Mouse (Mus musculus) cortical plate, adult 2 months (tissue): ENCODE data around the gene Plgrkt. TPM values are rescaled to one million over a fixed set of nuclear protein-coding genes. Genes with fewer than 3 reads are reported as not detected.
"Not testable (repeated sequence)": the region's sequence is repeated elsewhere in the genome, so short reads cannot be mapped to it uniquely, and the experiment has no call there.

Experiments
- H3K27ac ChIP-seq: fragments of 200-500 bp; 2 replicates; pipeline ENCODE4 v1.5.1; 2012; ENCODE audit warnings: low read length, control low read depth, inconsistent platforms; ENCODE audit not compliant: insufficient read depth
- H3K4me1 ChIP-seq: fragments of 200-500 bp; 2 replicates; pipeline ENCODE4 v1.6.1; 2011; ENCODE audit warnings: low read length; ENCODE audit not compliant: control insufficient read depth, insufficient read depth
- H3K4me3 ChIP-seq: fragments of 200-500 bp; 2 replicates; pipeline ENCODE4 v1.5.1; 2011; ENCODE audit warnings: mild to moderate bottlenecking, low read length, control low read depth; ENCODE audit not compliant: insufficient read depth
- CTCF ChIP-seq: fragments of 200-500 bp; IDR thresholded peaks from 2 replicates; pipeline ENCODE4 v1.5.1; 2011; ENCODE audit warnings: mild to moderate bottlenecking, control low read depth, low read length; ENCODE audit not compliant: insufficient read depth; ENCODE audit errors: extremely low read depth
- POLR2A ChIP-seq: fragments of 200-500 bp; IDR thresholded peaks from 2 replicates; pipeline ENCODE4 v1.6.1; 2011; ENCODE audit warnings: mild to moderate bottlenecking, low read length, control low read depth; ENCODE audit not compliant: insufficient read depth; ENCODE audit errors: extremely low read depth
- polyA plus RNA-seq: library from polyadenylated mRNA; depleted of rRNA; stranded (reverse); fragments of >200 nt; gene quantifications from 2 replicates; pipeline ENCODE4 v1.2.3, GENCODE M21; 2012; rRNA removed

The Plgrkt gene
- 37.8 and 38.2 TPM in 2 replicates for polyA plus RNA-seq

DNA sequence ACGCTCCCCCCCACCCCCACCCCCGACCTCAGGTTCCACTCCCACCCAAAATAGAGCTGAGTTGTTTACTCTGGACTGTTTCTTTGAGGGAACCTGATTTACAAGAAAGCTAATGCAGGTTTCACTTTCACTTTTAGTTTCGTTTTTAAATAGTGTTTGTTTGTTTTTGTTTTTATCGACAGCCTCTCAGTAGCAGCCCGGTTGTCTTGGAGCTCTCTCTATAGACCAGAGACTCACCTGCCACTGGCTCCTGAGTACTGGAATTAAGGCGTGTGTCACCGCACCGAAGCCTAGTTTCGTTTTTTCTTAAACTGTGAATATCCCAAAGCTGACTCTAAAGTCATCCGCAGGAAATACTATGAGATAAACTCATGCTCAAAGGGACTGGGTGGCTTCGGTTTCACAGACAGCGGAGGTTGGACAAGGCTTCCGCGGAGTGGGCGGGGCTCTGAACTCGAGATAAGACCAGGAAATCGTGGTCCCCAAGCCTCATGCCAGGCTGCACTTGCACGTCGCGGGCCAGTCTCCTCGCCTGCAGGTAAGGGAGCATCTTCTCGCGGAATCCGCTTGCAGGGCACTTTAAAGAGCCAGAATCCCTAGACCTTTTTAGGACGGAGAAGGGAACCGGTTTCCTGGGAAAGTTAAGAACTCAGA lies at the start of gene Plgrkt, which contains the start of gene Cd274:
Plgrkt (minus strand) TSS at position 422 of the 654 bp plus-strand sequence.
Cd274 (plus strand) TSS at position 487 of the 654 bp plus-strand sequence.
- Histone ChIP-seq H3K4me1 (peaks cover 2% of the 10 kb centered on the region; the same call in 1 of the 2 replicates), H3K4me3 (peak within 1 kb of the TSS; percentile 62), H3K27ac (no peak within 1 kb of the TSS)
- no peak for TF ChIP-seq CTCF
- TF ChIP-seq POLR2A, result no peak

DNA sequence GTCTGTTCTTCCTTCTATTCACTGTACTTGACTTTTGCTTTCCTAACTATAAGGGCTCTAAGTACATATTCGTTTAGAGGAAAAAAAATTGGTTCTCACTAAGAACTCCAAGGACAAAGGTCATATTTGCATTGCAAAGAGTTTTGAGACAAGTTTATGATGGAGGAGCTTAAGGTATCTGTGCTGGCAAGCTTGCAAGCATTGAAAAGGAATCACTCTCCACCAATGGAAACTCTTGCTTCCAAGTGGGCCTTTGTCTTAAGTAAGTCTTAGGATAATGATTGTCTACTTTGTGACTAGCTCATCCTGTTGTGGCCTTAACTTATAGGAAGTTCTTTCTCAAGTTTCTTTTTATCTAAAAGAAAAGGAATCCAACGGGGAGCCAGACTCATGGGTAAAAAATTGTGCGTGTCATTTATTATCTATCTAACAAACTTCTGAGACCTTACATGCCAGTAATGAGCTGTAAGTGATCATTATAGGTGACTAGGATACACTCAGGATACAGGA lies 49.3 kb upstream of the Plgrkt start:
- Histone ChIP-seq H3K4me3 (no peak overlapping the region), H3K4me1 (no peaks in the 10 kb centered on the region), H3K27ac (no peak overlapping the region)
- TF ChIP-seq POLR2A (no peak), CTCF (no peak)

GRCm38 (mm10) chr19:29414917-29415316 lies 47.7 kb upstream of the Plgrkt start:
- H3K4me3 ChIP-seq, H3K4me1 ChIP-seq, H3K27ac ChIP-seq: not testable (repeated sequence)

DNA sequence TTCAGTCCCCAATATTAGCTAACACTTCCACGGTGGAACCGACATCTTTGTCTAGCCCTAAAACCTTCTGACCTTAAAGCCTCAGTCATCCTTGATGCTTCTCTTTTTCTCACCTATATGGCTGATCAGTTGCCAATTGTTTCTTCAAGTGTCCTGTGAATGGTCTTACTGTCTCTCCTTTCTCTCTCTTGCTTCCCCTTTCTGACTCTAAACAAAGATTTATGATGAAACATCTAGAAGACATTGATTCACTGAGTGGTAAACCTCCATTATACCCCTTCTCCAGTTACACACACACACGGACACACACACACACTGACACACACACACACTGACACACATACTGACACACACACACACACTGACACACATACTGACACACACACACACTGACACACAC lies 47.3 kb upstream of the Plgrkt start:
- Histone ChIP-seq H3K4me1 (no peaks in the 10 kb centered on the region), H3K27ac (no peak overlapping the region), H3K4me3 (no peak overlapping the region)
- TF ChIP-seq POLR2A, result no peak
- TF ChIP-seq CTCF, result no peak

DNA sequence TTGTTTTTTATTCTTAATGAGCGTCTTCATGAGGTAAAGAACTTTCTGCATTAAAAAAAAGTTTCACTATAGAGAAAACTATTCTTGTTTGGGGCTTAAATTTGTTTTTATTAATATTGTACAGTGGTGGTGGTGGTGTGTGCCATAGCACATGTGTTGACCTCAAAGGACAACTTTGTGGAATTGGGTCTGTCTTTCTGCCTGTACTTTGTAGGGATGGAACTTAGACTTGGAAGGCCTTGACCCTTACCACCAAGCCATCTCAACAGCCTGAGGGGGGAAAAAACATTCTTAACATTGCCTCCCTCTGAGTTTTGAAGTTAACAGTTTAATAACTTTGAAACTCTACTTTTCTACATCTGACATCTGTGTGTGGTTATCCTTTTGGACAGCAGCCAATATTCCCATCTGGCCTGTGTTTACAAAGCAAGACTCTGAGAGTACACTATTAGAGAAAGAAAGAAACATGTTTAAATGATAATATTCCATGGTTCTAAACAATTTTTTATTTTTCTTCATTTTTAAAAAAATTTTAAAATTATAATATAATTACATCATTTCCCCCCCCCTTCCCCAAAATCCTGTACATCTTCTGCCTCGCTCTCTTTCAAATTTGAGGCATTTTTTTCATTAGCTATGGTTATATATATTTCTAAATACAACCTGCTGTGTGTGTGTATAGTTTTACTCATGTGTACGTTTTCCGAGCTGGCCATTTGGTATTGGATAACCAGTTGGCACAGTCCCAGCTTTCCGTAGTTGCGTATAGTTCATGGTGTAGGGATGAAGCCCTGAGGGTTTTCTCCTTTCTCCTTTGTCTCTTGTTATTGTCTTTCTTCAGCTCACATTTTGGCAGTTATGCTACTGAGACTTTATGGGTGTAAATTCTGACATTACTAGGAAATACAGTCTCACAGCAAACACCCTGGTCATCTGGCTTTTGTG lies 45.6 kb upstream of the Plgrkt start:
- Histone ChIP-seq H3K4me3 (no peak overlapping the region), H3K27ac (no peak overlapping the region), H3K4me1 (no peaks in the 10 kb centered on the region)
- TF ChIP-seq CTCF (no peak), POLR2A (no peak)

DNA sequence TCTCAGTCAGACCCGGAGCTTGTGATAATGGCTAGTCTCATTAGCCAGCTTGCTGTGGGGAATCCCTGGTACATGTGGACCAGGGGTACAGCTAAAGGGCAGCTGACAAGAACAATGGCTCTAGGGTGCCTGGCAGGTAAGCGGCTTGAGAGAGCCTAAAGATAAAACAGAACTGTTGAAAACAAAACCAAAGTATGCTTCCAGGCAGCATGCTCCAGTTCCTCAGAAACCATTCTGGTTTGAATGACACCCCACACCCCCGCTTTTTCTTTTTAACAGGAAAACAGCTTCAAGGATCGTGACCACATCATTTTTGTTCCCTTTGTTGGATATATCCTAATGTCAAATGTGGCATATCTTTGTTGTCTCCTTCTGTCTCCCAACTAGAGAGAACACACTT lies 43.4 kb upstream of the Plgrkt start, which contains the start of gene Pdcd1lg2:
Pdcd1lg2 (plus strand) TSS at position 301 of the 400 bp plus-strand sequence.
- Histone ChIP-seq H3K4me3 (no peak within 1 kb of the TSS), H3K4me1 (0 out of 2 replicates have a peak, but pooled peaks cover 1% of the 10 kb centered on the region), H3K27ac (no peak within 1 kb of the TSS)
- TF ChIP-seq CTCF (no peak), POLR2A (no peak)

GRCm38 (mm10) chr19:29406042-29407017 lies 39.1 kb upstream of the Plgrkt start:
- Histone ChIP-seq H3K27ac (no peak overlapping the region), H3K4me1 (0 out of 2 replicates have a peak, but pooled peaks cover 1% of the 10 kb centered on the region), H3K4me3 (no peak overlapping the region)
- TF ChIP-seq CTCF, result no peak
- no peak for TF ChIP-seq POLR2A

- TF ChIP-seq POLR2A (no peak), CTCF (no peak)
- Histone ChIP-seq H3K4me3 (no peak overlapping the region), H3K4me1 (0 out of 2 replicates have a peak, but pooled peaks cover 1% of the 10 kb centered on the region), H3K27ac (no peak overlapping the region)
Observed at GRCm38 (mm10) chr19:29405388-29405787, 38.2 kb upstream of the Plgrkt start.
